Mouse (Mus musculus) right cerebral cortex, postnatal 36 days (tissue): ENCODE results near the gene Hist1h2bl.
"Not testable (repeated sequence)": the region's sequence is repeated elsewhere in the genome, so short reads cannot be mapped to it uniquely, and the experiment has no call there.

Experiments used
- DNase-seq, 2 experiments: peaks; one replicate each; pipeline ENCODE4 v3.0.0; 2022; ENCODE audit warnings: low spot score in 2 of 2, mixed read lengths in 1 of 2

The Hist1h2bl gene

GRCm38 (mm10) chr13:21722373-21722925 is 6.5 kb upstream of the Hist1h2bl start:
- DNase-seq, result no peak

- DNase-seq, result peak; percentile 49 to 56
Observed at GRCm38 (mm10) chr13:21721757-21722372, 5.9 kb upstream of the Hist1h2bl start, which contains the start of gene Hist1h2bm. Hist1h2bm (plus strand) TSS chr13:21722044.

GRCm38 (mm10) chr13:21721107-21721756 is 5.3 kb upstream of the Hist1h2bl start:
- not testable (repeated sequence) for DNase-seq

- no peak for DNase-seq
Observed at GRCm38 (mm10) chr13:21718381-21719080, 2.6 kb upstream of the Hist1h2bl start.

GRCm38 (mm10) chr13:21717397-21718357 is 1.7 kb upstream of the Hist1h2bl start, which contains the start of gene Hist1h3h:
Hist1h3h (plus strand) TSS chr13:21717659.
- DNase-seq, result peak; percentile 84 to 89

GRCm38 (mm10) chr13:21716540-21717391 is 823 bp upstream of the Hist1h2bl start:
- DNase-seq, result not testable (repeated sequence)

- peak in 1 of 2 experiments; percentile 25 for DNase-seq
Observed at GRCm38 (mm10) chr13:21715131-21715863, 646 bp downstream of the Hist1h2bl start.

GRCm38 (mm10) chr13:21714725-21715124 is 1.2 kb downstream of the Hist1h2bl start:
- peak; percentile 37 to 61 for DNase-seq

GRCm38 (mm10) chr13:21711698-21712097 is 4.2 kb downstream of the Hist1h2bl start:
- DNase-seq, result no peak

- DNase-seq, result peak; percentile 69 to 76
Observed at GRCm38 (mm10) chr13:21710821-21711525, 5.0 kb downstream of the Hist1h2bl start.

GRCm38 (mm10) chr13:21710031-21710711 is 5.8 kb downstream of the Hist1h2bl start:
- peak; percentile 80 to 84 for DNase-seq

GRCm38 (mm10) chr13:21706669-21707068 is 9.3 kb downstream of the Hist1h2bl start:
- no peak for DNase-seq

- DNase-seq, result no peak
Observed at GRCm38 (mm10) chr13:21697811-21698210, 18.1 kb downstream of the Hist1h2bl start, which contains the start of gene Olfr1359. Olfr1359 (plus strand) TSS chr13:21698111.

- DNase-seq, result no peak
Observed at GRCm38 (mm10) chr13:21677305-21677704, 38.6 kb downstream of the Hist1h2bl start, which contains the start of gene Olfr1360. Olfr1360 (minus strand) TSS chr13:21677405.
